Mouse (Mus musculus) megakaryocyte, embryonic 14.5 days (primary cell): ENCODE measurements at regions not wholly inside any gene's neighbourhood (a gene's known extent, or its start where the extent isn't known, plus 50 kb on each side); places are given as distances from the start of the nearest gene placed in this dataset.

Source experiments
- FLI1 ChIP-seq: IDR thresholded peaks from 2 replicates; pipeline ENCODE4 v1.6.1; 2012; ENCODE audit warnings: low read length, inconsistent platforms, mixed read lengths
- GATA1 ChIP-seq: IDR thresholded peaks from 3 replicates; pipeline ENCODE4 v1.6.1; 2012; ENCODE audit warnings: mixed read lengths, low read length, inconsistent platforms, borderline replicate concordance

- TF ChIP-seq FLI1 (no peak), GATA1 (no peak)
These were observed 61.5 kb upstream of the BC052040 start for GRCm38 (mm10) chr2:115519974-115520373.
